Mouse (Mus musculus): ENCODE measurements around the gene Cyb561d1. TPM values are rescaled to one million over a fixed set of nuclear protein-coding genes. Genes with fewer than 3 reads are reported as not detected.

Gene Cyb561d1
- polyA plus RNA-seq, 1 experiment from 2014 or later, result 2.8 TPM

GRCm38 (mm10) chr3:108147386-108148235, 53.4 kb downstream of the Cyb561d1 start:
- no peaks in the 10 kb centered on the region for H3K36me3 ChIP-seq (ENCODE audit: control insufficient read depth, insufficient read depth, low read length)
- no peak overlapping the region for H3K4me3 ChIP-seq (ENCODE audit: low read depth, low read length)
- no peak overlapping the region for H3K27ac ChIP-seq (ENCODE audit: low read length)
- no peak overlapping the region for H3K9ac ChIP-seq (replicated peaks; ENCODE audit: low read depth, low read length)
- no peaks in the 10 kb centered on the region for H3K27me3 ChIP-seq (ENCODE audit: control insufficient read depth, insufficient read depth, low read length)
- H3K4me1 ChIP-seq (ENCODE audit: control insufficient read depth, insufficient read depth, low read length), result peaks cover 7% of the 10 kb centered on the region; the same call in 1 of the 2 replicates
- 0 out of 2 replicates have a peak overlapping the region, but pooled peaks have one; percentile 1 for H3K4me2 ChIP-seq (replicated peaks; ENCODE audit: low read depth, low read length)
- H3K9me3 ChIP-seq (ENCODE audit: control insufficient read depth, low read depth, low read length), result no peaks in the 10 kb centered on the region
- peak; percentile 66; the same call in 1 of the 2 replicates for ATAC-seq (ENCODE audit: insufficient number of reproducible peaks, insufficient read depth, low FRiP score, low read depth)
- 70% methylated on average over 11 of the region's 11 CpGs for WGBS

- 56% methylated on average over 5 of the region's 5 CpGs for WGBS
- Histone ChIP-seq H3K9me3 (ENCODE audit: control insufficient read depth, low read depth, low read length) (no peaks in the 10 kb centered on the region), H3K4me3 (ENCODE audit: low read depth, low read length) (peak overlapping the region; percentile 90), H3K9ac (replicated peaks; ENCODE audit: low read depth, low read length) (peak overlapping the region; percentile 78), H3K36me3 (ENCODE audit: control insufficient read depth, insufficient read depth, low read length) (no peaks in the 10 kb centered on the region), H3K27me3 (ENCODE audit: control insufficient read depth, insufficient read depth, low read length) (no peaks in the 10 kb centered on the region), H3K4me2 (replicated peaks; ENCODE audit: low read depth, low read length) (peak overlapping the region; percentile 73), H3K27ac (ENCODE audit: low read length) (no peak overlapping the region), H3K4me1 (ENCODE audit: control insufficient read depth, insufficient read depth, low read length) (peaks cover 7% of the 10 kb centered on the region; the same call in 1 of the 2 replicates)
- no peak for ATAC-seq (ENCODE audit: insufficient number of reproducible peaks, insufficient read depth, low FRiP score, low read depth)
These were observed 54.3 kb downstream of the Cyb561d1 start for GRCm38 (mm10) chr3:108146671-108147070.

Other genes starting within 250 kb of the Cyb561d1 start
- 27.4 and 30.9 TPM in 2 replicates for gene Gstm3, start 231.9 kb downstream of the Cyb561d1 start, polyA plus RNA-seq (2014; fragmentation: Nextera tagmentation; extraction: Ambion mirVana)
- gene Gstm2, start 214.8 kb downstream of the Cyb561d1 start, polyA plus RNA-seq (2014; fragmentation: Nextera tagmentation; extraction: Ambion mirVana), result 169 TPM in 2 replicates
- 320 and 324 TPM in 2 replicates for gene Gstm1, start 183.2 kb downstream of the Cyb561d1 start, polyA plus RNA-seq (2014; fragmentation: Nextera tagmentation; extraction: Ambion mirVana)
- gene Gstm4, start 156.3 kb downstream of the Cyb561d1 start, polyA plus RNA-seq (2014; fragmentation: Nextera tagmentation; extraction: Ambion mirVana), result 18.1 and 21.2 TPM in 2 replicates
- 33.6 and 36.0 TPM in 2 replicates for gene Ampd2, start 114.6 kb downstream of the Cyb561d1 start, polyA plus RNA-seq (2014; fragmentation: Nextera tagmentation; extraction: Ambion mirVana)
- 0.51 and 1.2 TPM in 2 replicates for gene Gnat2, start 108.4 kb downstream of the Cyb561d1 start, polyA plus RNA-seq (2014; fragmentation: Nextera tagmentation; extraction: Ambion mirVana)
- gene Gnai3, start 55.1 kb downstream of the Cyb561d1 start, polyA plus RNA-seq (2014; fragmentation: Nextera tagmentation; extraction: Ambion mirVana), result 154 and 170 TPM in 2 replicates
- gene Gpr61, start 46.3 kb downstream of the Cyb561d1 start, polyA plus RNA-seq (2014; fragmentation: Nextera tagmentation; extraction: Ambion mirVana), result 0.07 and 0.26 TPM in 2 replicates
- gene Amigo1, start 14.9 kb downstream of the Cyb561d1 start, polyA plus RNA-seq (2014; fragmentation: Nextera tagmentation; extraction: Ambion mirVana), result 2.4 and 3.2 TPM in 2 replicates
- gene Atxn7l2, start 9.7 kb upstream of the Cyb561d1 start, polyA plus RNA-seq (2014; fragmentation: Nextera tagmentation; extraction: Ambion mirVana), result 16.8 and 19.9 TPM in 2 replicates
- 0.24 and 0.30 TPM in 2 replicates for gene Sypl2, start 25.4 kb upstream of the Cyb561d1 start, polyA plus RNA-seq (2014; fragmentation: Nextera tagmentation; extraction: Ambion mirVana)
- 280 and 294 TPM in 2 replicates for gene Psma5, start 55.7 kb upstream of the Cyb561d1 start, polyA plus RNA-seq (2014; fragmentation: Nextera tagmentation; extraction: Ambion mirVana)
- gene Sort1, start 82.9 kb upstream of the Cyb561d1 start, polyA plus RNA-seq (2014; fragmentation: Nextera tagmentation; extraction: Ambion mirVana), result 12.3 and 12.9 TPM in 2 replicates
- gene Mybphl, start 163.7 kb upstream of the Cyb561d1 start, polyA plus RNA-seq (2014; fragmentation: Nextera tagmentation; extraction: Ambion mirVana), result not detected in 2 replicates
- 39.3 and 44.4 TPM in 2 replicates for gene Psrc1, start 182.6 kb upstream of the Cyb561d1 start, polyA plus RNA-seq (2014; fragmentation: Nextera tagmentation; extraction: Ambion mirVana)
- 20.6 and 21.9 TPM in 2 replicates for gene Celsr2, start 214.3 kb upstream of the Cyb561d1 start, polyA plus RNA-seq (2014; fragmentation: Nextera tagmentation; extraction: Ambion mirVana)
- 115 and 129 TPM in 2 replicates for gene Sars, start 244.0 kb upstream of the Cyb561d1 start, polyA plus RNA-seq (2014; fragmentation: Nextera tagmentation; extraction: Ambion mirVana)